Comparison of ENCODE assay signal across 12 mouse cellular contexts in genomic region chr2:4876131-4876530, GRCm38 (mm10).
"Had no signal": no experiment of that assay in that cellular context is flagged by ENCODE, and none has a peak within 500 bp of the region (broad histone marks: within the 10 kb centered on the region; RNA-seq: fewer than 3 reads in every experiment).

No protein-coding gene starts in this region.

- DNase-seq: gastrocnemius, postnatal 14 days; gastrocnemius, postnatal 36 days; heart, adult 11 months; heart, adult 2 months; heart, postnatal 14 days; heart, postnatal 36 days; kidney, adult 11 months; kidney, adult 9 months; kidney, postnatal 14 days; layer of hippocampus, adult 9-11 months; layer of hippocampus, postnatal 36 days; left cerebral cortex, postnatal 4 days had no signal
